Mouse (Mus musculus) stomach, postnatal 0 days (tissue): ENCODE results near the gene Drosha.

ENCODE experiments used
- CTCF ChIP-seq: IDR thresholded peaks from 2 replicates; pipeline ENCODE4 v1.5.1; 2016; ENCODE audit warnings: antibody characterized with exemption, low read depth, mild to moderate bottlenecking, moderate library complexity
- EP300 ChIP-seq: optimal IDR thresholded peaks from 2 replicates; pipeline ENCODE3; 2016; ENCODE audit warnings: antibody characterized with exemption

DNA sequence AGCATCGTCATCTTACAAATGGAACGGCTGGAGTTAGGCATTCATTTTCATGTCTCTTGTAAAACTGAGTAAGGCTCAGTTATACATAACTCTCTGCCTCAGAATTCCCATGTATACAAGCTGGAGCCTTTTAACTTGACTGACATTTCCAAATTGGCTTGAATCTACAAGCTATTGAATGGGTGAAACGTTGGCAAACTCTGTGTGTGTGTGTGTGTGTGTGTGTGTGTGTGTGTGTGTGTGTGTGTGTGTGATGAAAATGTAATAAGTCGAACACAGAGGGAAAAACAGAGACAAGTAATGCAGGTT lies 84.1 kb downstream of the Drosha start:
- no peak for TF ChIP-seq CTCF
- TF ChIP-seq EP300 = no peak
